Mouse (Mus musculus): ENCODE data around the gene Tenm1.
A peak's percentile ranks its signal among the peaks of the same experiment; 100 is the strongest.

Tenm1 gene

DNA sequence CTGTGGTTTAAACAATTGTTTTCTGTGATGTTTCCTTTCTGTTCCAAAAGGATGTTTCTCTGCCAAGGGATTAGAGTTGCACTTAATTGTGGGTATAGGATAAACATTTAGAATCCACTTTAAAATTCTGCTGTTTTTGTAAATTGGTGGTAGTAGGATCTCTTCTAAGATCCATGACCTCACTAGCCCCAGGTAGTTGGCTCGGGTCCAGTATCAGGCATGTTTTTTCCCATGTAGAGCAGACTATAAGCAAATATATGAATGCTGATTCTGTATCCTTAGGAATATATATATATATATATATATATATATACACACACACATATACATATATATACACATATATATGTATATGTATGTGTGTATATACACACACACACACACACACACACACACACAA lies 567.2 kb downstream of the Tenm1 start:
- DNase-seq (ENCODE audit: low read depth, low spot score): no peak

DNA sequence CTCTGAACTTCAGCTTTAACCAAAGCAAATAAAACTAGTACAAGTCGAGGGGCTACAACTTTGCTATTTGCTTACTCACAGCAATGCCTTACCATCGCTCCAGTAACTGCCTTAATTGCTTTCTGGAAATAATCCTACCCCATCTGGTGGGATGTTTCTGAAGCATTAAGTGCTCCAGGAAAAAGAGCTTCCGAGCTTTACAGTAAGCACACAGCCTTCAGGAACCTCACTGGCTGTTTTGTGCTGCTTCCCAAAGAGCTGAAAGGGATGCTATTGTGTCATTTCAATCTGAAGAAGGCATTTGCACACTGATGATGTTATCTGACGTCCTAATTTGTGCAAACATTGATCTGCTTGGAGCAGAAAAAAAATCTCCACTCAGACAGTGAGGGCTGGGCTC lies 647.4 kb downstream of the Tenm1 start:
- DNase-seq (ENCODE audit: low read depth, low spot score): peak; percentile 4

- no peak for DNase-seq (ENCODE audit: low read depth, low spot score)
Measured at GRCm38 (mm10) chrX:42718078-42718785, 710.7 kb downstream of the Tenm1 start.

DNA sequence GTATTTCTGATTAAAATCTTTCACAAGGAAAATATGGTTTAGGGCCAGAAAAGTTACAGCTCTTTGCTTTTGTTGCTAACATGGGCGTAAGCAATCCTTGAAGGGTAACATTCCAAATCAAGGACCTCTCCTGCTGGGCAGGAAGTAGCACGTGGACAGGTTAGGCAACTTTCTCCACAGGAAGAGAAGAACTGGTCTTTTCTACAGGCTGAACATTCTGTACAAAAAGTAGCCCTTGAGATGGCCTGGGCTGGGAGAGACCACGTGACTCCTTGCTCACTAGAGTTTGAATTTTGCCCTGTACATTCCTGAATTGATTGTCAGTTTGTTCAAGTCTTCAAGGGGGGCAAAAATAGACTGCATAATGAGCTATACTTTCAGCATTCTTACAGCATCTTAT lies 728.6 kb downstream of the Tenm1 start:
- no peak for DNase-seq (ENCODE audit: low read depth, low spot score)

- DNase-seq (ENCODE audit: low read depth, low spot score): no peak
Measured at GRCm38 (mm10) chrX:42647131-42647530, 781.8 kb downstream of the Tenm1 start.

DNA sequence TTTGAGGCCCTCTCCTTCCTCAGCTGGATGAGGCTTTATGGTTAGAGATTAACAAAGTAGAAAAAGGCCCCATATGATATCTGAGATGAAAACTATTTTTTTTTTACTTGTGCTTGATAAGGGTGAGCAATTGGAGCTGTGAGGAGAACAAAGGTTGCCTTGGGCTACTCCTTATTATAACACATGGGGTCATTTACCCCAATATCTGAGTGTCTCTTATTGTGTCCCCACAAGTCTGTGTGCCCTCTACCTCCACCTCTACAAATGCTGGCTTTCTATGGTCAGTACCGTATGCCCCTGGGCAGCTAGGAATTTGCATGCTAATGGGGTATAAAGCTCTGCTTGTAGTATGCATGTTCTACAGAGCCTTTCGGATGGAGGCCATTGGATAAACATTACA lies 848.4 kb downstream of the Tenm1 start:
- DNase-seq (ENCODE audit: low read depth, low spot score): no peak

- DNase-seq (ENCODE audit: low read depth, low spot score): no peak
Measured at GRCm38 (mm10) chrX:42558683-42559082, 870.2 kb downstream of the Tenm1 start.

DNA sequence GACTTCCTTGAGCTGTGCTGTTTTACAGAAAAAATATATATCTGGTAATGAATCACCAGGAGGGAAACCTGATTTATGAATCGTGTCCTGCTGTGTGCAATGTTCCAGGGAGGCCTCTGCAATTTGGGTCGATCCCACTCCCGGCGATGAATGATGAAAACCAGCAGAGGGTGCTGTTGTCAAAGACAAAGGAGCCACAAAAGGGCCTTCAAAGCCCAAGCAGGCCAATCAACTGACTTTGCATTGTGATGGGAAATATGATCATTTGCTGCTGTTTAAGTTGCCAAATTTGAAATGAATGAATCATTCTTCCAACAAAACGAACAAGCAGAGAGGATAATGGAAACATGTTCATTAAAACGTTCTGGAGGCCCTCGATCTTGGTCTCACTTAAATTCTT lies 871.6 kb downstream of the Tenm1 start:
- peak; percentile 44 for DNase-seq (ENCODE audit: low read depth, low spot score)

DNA sequence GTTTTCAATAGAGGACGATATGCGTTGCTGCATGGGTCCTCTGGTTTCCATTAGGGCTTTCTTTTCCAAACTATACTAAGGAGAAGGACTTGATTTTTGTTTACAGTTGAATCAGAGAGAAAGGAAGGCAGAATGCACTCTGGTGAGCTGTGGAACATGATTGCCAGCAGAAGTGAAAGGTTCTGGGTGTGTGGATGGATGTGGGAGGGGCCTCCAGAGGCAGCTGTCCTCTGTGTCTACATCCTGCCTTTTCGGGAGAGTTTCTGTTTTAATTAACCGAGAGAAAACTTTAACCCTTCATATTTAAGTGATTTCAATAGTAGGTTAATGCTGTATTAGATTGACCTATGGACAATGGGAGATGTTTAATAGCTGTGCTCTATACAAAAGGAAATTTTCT lies 880.4 kb downstream of the Tenm1 start:
- no peak for DNase-seq (ENCODE audit: low read depth, low spot score)

DNA sequence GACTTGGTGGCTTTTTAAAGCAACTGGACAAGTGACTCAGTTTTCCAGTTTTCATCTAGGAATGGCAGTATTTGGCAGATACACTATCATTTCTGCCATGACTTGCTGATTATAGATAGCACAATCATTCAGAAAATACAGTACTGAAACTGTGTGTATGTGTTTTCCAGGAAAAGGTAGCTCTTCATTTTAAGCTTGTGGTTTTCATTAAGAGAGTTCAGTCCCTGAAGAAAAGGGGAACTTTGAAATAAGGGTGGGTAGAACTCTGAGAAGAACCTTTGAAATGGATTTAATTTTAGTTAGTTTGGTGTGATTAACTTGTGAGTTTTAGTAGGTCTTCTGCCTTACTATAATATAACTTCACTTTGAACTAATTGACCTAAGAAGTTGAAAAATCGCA lies 883.9 kb downstream of the Tenm1 start:
- no peak for DNase-seq (ENCODE audit: low read depth, low spot score)

DNA sequence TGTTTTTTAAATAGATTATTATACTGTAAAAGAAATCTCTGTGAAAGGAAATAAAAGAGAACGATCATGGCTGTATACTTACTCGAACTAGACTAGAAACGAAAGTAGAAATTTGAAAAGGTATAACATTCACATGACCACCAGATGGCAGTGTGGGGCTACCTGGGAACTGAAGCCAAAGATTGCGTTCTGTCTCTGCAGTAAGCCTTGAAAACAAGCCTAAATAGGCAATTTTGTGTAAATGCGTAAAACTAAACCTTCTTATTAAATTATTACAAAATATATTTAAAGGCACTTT lies 888.2 kb downstream of the Tenm1 start:
- peak; percentile 46 for DNase-seq (ENCODE audit: low read depth, low spot score)

- no peak for DNase-seq (ENCODE audit: low read depth, low spot score)
Measured at GRCm38 (mm10) chrX:42540030-42540755, 888.7 kb downstream of the Tenm1 start.

DNA sequence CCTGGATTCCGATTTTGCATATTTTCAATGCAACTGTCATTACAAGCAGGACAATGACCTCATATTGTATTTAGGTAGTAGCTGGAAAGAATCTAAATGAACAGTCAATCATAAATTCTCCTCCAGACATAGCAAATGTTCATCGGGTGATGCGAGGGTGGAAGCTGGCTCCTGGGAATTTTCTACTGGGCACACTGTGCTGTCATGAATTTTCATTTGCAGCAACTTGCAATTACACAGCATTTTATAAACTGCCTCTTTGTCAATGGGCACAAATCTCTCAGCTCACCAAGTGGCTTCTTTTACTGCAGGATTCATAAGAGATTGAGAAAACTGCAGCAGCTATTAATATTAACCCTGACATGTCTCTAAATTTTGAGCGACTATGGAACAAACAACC lies 898.2 kb downstream of the Tenm1 start:
- no peak for DNase-seq (ENCODE audit: low read depth, low spot score)

- DNase-seq (ENCODE audit: low read depth, low spot score): no peak
Measured at GRCm38 (mm10) chrX:42522868-42523267, 906.1 kb downstream of the Tenm1 start.

- no peak for DNase-seq (ENCODE audit: low read depth, low spot score)
Measured at GRCm38 (mm10) chrX:42512567-42512966, 916.4 kb downstream of the Tenm1 start.

DNA sequence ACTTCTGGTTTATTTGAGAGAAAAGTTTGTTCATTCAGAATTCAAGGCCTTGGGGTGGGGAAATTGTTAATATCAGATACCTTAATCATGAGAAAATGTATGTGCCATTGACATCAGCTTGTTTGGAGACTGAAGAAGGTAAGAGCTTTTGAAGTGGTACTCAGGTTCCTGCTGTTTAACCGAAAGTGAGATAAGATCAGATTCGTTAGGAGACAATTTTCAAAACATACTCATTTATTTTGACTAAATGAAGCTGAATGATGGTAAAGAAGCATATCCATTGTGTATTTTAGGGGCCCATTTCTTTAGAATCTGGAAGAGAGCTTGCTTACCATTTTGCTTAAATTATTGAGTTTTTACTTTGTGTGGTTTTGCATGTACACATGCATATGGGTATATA lies 917.8 kb downstream of the Tenm1 start:
- no peak for DNase-seq (ENCODE audit: low read depth, low spot score)

DNA sequence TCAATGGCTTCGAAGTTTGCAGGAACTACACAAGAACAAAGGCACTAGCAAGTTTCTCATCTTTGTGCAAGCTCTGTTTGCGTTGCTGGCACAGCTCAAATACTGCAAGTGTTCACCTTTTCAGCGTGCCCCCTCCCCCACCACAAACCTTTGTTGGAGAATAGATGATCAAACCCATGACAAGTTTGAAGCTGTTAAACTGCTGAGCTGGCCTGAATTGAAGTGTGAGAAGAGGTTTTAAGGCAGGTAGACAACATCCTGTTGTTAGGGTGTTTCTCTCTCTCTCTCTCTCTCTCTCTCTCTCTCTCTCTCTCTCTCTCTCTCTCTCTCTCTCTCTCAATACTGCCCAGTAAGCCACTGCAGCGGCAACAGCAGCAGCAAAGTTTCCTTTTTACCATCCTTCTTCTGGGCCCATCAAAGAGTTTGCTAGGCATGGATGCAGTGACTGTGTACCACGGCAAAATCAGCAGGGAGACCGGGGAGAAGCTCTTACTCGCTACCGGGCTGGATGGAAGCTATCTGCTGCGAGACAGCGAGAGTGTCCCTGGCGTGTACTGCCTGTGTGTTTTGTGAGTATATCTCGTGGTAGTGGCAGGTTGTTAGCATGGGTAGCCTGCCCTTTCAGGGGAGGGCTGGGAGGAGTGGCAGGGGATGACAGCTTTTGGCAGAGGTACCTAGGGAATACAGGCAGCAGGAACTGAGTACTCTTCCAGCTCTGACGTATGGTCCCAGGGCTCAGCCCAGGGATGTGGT lies 926.5 kb downstream of the Tenm1 start, which contains the start of gene Sh2d1a:
Gene Sh2d1a (plus strand): TSS at position 163 of the 753 bp plus-strand sequence.
- DNase-seq (ENCODE audit: low read depth, low spot score): no peak

DNA sequence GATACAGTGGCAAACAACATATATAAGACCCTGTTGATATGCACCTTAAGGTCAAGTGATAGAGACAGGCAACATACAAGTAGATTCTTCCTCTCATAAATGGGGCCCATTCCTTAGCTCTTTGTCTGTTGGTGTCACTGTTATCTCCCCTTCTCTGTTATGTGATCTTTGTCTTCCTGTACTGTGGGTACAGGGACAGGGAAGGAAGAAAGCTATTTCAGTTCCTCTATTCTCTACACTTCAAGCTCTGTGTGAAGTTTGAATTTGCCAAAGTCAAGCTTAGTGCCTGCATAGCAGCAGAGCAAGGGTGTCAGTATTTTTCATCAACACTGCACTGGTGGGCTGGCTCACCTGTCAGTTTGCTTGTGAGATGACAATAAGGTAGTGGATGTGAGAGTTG lies 928.4 kb downstream of the Tenm1 start:
- DNase-seq (ENCODE audit: low read depth, low spot score): no peak

DNA sequence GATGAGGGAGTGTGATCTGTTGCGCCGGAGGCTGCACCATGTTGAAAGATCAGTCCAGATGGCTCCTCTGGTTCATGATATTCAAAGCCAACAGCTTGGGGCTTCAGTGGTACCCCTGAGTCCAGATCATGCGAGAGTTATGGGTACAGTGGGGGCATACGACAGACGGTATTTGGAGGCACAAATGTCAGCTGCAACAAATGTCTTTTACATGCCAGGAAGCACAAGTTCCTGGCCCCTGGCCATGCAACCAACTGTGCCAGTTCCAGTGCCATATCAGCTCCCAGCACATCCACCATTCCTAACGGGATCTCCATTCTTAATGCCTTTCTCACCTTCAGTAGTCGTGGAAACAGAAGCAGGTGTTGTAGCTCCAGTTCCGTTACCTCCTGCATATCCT lies 938.6 kb downstream of the Tenm1 start:
- no peak for DNase-seq (ENCODE audit: low read depth, low spot score)

DNA sequence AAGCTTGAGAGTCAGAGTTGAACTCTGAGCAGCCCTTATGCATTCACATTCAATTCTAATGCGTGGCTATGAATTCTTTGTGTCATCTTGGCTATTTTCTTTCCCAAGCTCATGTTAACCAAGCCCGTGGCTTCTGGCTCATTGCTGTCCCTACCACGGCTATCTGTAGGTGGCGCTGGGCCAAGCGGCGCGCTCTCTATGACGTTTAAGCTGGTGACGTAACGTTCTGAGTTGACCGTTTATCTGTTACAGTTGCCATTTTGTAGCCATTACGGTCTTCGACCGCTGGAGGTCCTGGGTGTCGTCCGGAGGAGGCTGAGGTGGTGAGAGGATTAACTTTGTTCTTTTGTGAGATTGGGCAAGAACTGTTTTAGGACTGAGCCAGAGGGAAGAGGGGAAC lies 939.5 kb downstream of the Tenm1 start, which contains the start of gene Tex13c2:
Gene Tex13c2 (plus strand): TSS at position 246 of the 400 bp plus-strand sequence.
- DNase-seq (ENCODE audit: low read depth, low spot score): no peak

All from retina, postnatal 7 days (tissue).